Mouse (Mus musculus): ENCODE data around the gene Rgs10. TPM values are rescaled to one million over a fixed set of nuclear protein-coding genes. Genes with fewer than 3 reads are reported as not detected.

The Rgs10 gene
- polyA plus RNA-seq, 1 experiment: 8.5 TPM

DNA sequence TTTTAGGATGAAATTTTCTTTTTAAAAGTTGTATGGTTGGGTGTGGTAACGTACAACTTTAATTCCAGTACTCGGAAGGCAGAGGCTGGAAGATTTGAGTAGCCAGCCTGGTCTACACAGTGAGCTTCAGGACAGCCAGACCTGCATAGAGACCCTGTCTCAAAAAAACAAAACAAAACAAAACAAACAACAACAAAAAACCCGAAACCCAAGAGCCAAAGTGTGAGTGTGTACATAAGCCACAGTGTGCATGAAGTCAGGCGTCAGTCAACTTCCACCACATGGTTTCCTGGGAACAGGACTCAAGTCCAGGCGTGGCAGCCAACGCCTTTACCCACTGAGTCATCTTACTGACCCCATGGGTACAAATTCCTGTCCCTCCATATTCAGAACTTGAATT lies 20.7 kb upstream of the Rgs10 start:
- no peak for TF ChIP-seq SRF (IDR thresholded peaks at IDR 0.05; ENCODE audit: control insufficient read depth, insufficient read length, low read depth)
- no peak for TF ChIP-seq USF1 (IDR thresholded peaks at IDR 0.05; ENCODE audit: low read depth)
- no peak for TF ChIP-seq MYOD1 (IDR thresholded peaks at IDR 0.05; ENCODE audit: control insufficient read depth in 1 of 3, insufficient read length in 2 of 3, low read depth in 2 of 3)
- TF ChIP-seq CEBPB (IDR thresholded peaks at IDR 0.05; ENCODE audit: insufficient read depth, poor library complexity, severe bottlenecking): no peak
- TF ChIP-seq MYOG (IDR thresholded peaks at IDR 0.05; ENCODE audit: control insufficient read depth in 1 of 3, insufficient read depth in 1 of 3, insufficient read length in 2 of 3, low read depth in 2 of 3): no peak
- no peak for TF ChIP-seq REST (IDR thresholded peaks at IDR 0.05; ENCODE audit: insufficient read depth, insufficient read length)
- no peak for TF ChIP-seq TCF3 (IDR thresholded peaks at IDR 0.05; ENCODE audit: insufficient read length, low read depth)
- TF ChIP-seq POLR2A (IDR thresholded peaks at IDR 0.05; ENCODE audit: insufficient read length, low read depth): no peak
- no peak for TF ChIP-seq TCF12 (IDR thresholded peaks at IDR 0.05; ENCODE audit: insufficient read depth, poor library complexity, severe bottlenecking)
- H3ac ChIP-seq (ENCODE audit: control insufficient read depth, insufficient read length): no peak overlapping the region
- H3K4me3 ChIP-seq: no peak overlapping the region
- peaks cover 33% of the 10 kb centered on the region for H3K36me3 ChIP-seq (ENCODE audit: control insufficient read depth, insufficient read depth)
- no peak overlapping the region for H3K4me2 ChIP-seq (ENCODE audit: low read depth)
- no peaks in the 10 kb centered on the region for H3K79me2 ChIP-seq (ENCODE audit: control insufficient read depth, insufficient read depth)
- no peaks in the 10 kb centered on the region for H3K27me3 ChIP-seq (ENCODE audit: control insufficient read depth, insufficient read depth, insufficient read length)

DNA sequence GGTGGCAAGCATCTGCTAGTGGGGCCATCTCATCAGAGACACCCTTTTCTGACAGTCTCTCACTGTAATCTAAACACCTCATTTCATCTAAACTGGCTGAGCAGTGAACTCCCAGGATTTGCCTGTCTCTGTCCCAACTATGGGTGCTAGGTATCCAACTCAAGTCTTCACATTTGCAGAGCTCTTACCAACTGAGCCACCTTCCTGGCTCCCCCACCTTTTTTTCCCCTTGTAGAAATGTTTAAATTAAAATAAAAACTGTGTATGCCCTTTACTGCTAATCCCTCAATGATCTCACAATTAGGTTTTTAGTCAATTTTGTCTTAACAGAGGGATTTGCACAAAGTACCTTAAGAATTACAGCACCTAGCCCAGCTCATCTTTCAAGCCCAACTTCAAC lies 19.6 kb upstream of the Rgs10 start:
- no peak overlapping the region for H3ac ChIP-seq (ENCODE audit: control insufficient read depth, insufficient read length)
- no peaks in the 10 kb centered on the region for H3K27me3 ChIP-seq (ENCODE audit: control insufficient read depth, insufficient read depth, insufficient read length)
- peaks cover 27% of the 10 kb centered on the region for H3K36me3 ChIP-seq (ENCODE audit: control insufficient read depth, insufficient read depth)
- H3K4me3 ChIP-seq: no peak overlapping the region
- no peak for TF ChIP-seq MAX (IDR thresholded peaks at IDR 0.05; ENCODE audit: low read depth)
- TF ChIP-seq MYOD1 (IDR thresholded peaks at IDR 0.05; ENCODE audit: control insufficient read depth in 1 of 3, insufficient read length in 2 of 3, low read depth in 2 of 3): no peak
- TF ChIP-seq SRF (IDR thresholded peaks at IDR 0.05; ENCODE audit: control insufficient read depth, insufficient read length, low read depth): no peak
- no peak for TF ChIP-seq POLR2A (IDR thresholded peaks at IDR 0.05; ENCODE audit: insufficient read length, low read depth)
- no peak for TF ChIP-seq USF1 (IDR thresholded peaks at IDR 0.05; ENCODE audit: low read depth)
- no peak for TF ChIP-seq POLR2AphosphoS2 (IDR thresholded peaks at IDR 0.05; ENCODE audit: insufficient read length, low read depth)
- no peak for TF ChIP-seq REST (IDR thresholded peaks at IDR 0.05; ENCODE audit: insufficient read depth, insufficient read length)
- no peak for TF ChIP-seq TCF3 (IDR thresholded peaks at IDR 0.05; ENCODE audit: insufficient read length, low read depth)
- no peak for TF ChIP-seq E2F4 (IDR thresholded peaks at IDR 0.05; ENCODE audit: insufficient read depth)
- TF ChIP-seq MYOG (IDR thresholded peaks at IDR 0.05; ENCODE audit: control insufficient read depth in 1 of 3, insufficient read depth in 1 of 3, insufficient read length in 2 of 3, low read depth in 2 of 3): no peak
- no peak for TF ChIP-seq CEBPB (IDR thresholded peaks at IDR 0.05; ENCODE audit: insufficient read depth, poor library complexity, severe bottlenecking)
- no peak for TF ChIP-seq TCF12 (IDR thresholded peaks at IDR 0.05; ENCODE audit: insufficient read depth, poor library complexity, severe bottlenecking)
- no peaks in the 10 kb centered on the region for H3K79me2 ChIP-seq (ENCODE audit: control insufficient read depth, insufficient read depth)
- no peak overlapping the region for H3K4me2 ChIP-seq (ENCODE audit: low read depth)

DNA sequence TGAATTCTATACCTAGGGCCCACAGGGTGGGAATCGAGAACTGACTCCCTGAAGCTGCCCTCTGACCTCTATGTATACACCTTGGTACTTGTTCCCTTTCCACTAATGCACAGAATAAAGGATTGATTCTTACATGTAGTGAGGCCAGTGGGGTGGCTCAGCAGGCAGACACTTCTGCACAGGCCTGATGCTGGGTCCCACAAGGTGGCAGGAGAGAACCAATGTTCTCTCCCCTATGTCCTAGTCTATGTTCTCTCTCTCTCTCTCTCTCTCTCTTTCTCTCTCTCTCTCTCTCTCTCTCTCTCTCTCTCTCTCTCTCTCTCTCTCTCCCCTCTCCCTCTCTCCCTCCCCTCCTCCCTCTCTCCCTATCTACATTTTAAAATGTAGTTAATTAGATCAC lies 14.7 kb upstream of the Rgs10 start:
- no peak for TF ChIP-seq POLR2A (IDR thresholded peaks at IDR 0.05; ENCODE audit: insufficient read length, low read depth)
- no peak for TF ChIP-seq TCF3 (IDR thresholded peaks at IDR 0.05; ENCODE audit: insufficient read length, low read depth)
- no peak for TF ChIP-seq POLR2AphosphoS2 (IDR thresholded peaks at IDR 0.05; ENCODE audit: insufficient read length, low read depth)
- TF ChIP-seq SRF (IDR thresholded peaks at IDR 0.05; ENCODE audit: control insufficient read depth, insufficient read length, low read depth): no peak
- TF ChIP-seq REST (IDR thresholded peaks at IDR 0.05; ENCODE audit: insufficient read depth, insufficient read length): no peak
- no peak for TF ChIP-seq MYOG (IDR thresholded peaks at IDR 0.05; ENCODE audit: control insufficient read depth in 1 of 3, insufficient read depth in 1 of 3, insufficient read length in 2 of 3, low read depth in 2 of 3)
- no peak for TF ChIP-seq MAX (IDR thresholded peaks at IDR 0.05; ENCODE audit: low read depth)
- no peak for TF ChIP-seq MYOD1 (IDR thresholded peaks at IDR 0.05; ENCODE audit: control insufficient read depth in 1 of 3, insufficient read length in 2 of 3, low read depth in 2 of 3)
- TF ChIP-seq E2F4 (IDR thresholded peaks at IDR 0.05; ENCODE audit: insufficient read depth): no peak
- no peak for TF ChIP-seq USF1 (IDR thresholded peaks at IDR 0.05; ENCODE audit: low read depth)
- TF ChIP-seq CEBPB (IDR thresholded peaks at IDR 0.05; ENCODE audit: insufficient read depth, poor library complexity, severe bottlenecking): no peak
- no peak for TF ChIP-seq TCF12 (IDR thresholded peaks at IDR 0.05; ENCODE audit: insufficient read depth, poor library complexity, severe bottlenecking)
- Histone ChIP-seq H3K79me2 (ENCODE audit: control insufficient read depth, insufficient read depth) (no peaks in the 10 kb centered on the region), H3ac (ENCODE audit: control insufficient read depth, insufficient read length) (no peak overlapping the region), H3K4me2 (ENCODE audit: low read depth) (no peak overlapping the region), H3K36me3 (ENCODE audit: control insufficient read depth, insufficient read depth) (no peaks in the 10 kb centered on the region), H3K4me3 (no peak overlapping the region), H3K27me3 (ENCODE audit: control insufficient read depth, insufficient read depth, insufficient read length) (no peaks in the 10 kb centered on the region)

DNA sequence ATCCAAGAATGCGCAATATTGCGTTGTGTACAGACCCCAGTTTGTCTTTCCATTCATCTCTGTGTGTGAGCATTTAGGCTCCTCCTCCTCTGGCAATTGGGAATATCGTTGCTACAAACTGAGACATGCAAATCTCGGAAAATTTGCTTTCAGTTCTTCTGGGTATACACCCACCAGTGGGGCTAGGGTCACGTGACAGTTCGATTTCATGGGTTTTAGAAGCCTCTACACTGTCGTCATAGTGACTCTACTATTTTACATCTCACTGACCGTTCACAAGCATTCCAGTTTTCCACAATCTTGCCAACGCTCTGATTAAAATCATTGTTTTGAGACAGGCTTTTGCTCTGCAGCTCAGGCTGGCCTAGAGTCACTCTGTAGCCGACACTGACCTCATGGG lies 14.0 kb upstream of the Rgs10 start:
- H3K79me2 ChIP-seq (ENCODE audit: control insufficient read depth, insufficient read depth): no peaks in the 10 kb centered on the region
- no peak overlapping the region for H3ac ChIP-seq (ENCODE audit: control insufficient read depth, insufficient read length)

More for the DNA sequence above, 14.0 kb upstream of the Rgs10 start:
- peak overlapping the region; percentile 12 for H3K4me2 ChIP-seq (ENCODE audit: low read depth)
- no peaks in the 10 kb centered on the region for H3K36me3 ChIP-seq (ENCODE audit: control insufficient read depth, insufficient read depth)
- no peaks in the 10 kb centered on the region for H3K27me3 ChIP-seq (ENCODE audit: control insufficient read depth, insufficient read depth, insufficient read length)
- no peak for TF ChIP-seq USF1 (IDR thresholded peaks at IDR 0.05; ENCODE audit: low read depth)
- no peak for TF ChIP-seq POLR2AphosphoS2 (IDR thresholded peaks at IDR 0.05; ENCODE audit: insufficient read length, low read depth)
- no peak for TF ChIP-seq MYOG (IDR thresholded peaks at IDR 0.05; ENCODE audit: control insufficient read depth in 1 of 3, insufficient read depth in 1 of 3, insufficient read length in 2 of 3, low read depth in 2 of 3)
- no peak for TF ChIP-seq E2F4 (IDR thresholded peaks at IDR 0.05; ENCODE audit: insufficient read depth)
- TF ChIP-seq TCF3 (IDR thresholded peaks at IDR 0.05; ENCODE audit: insufficient read length, low read depth): no peak
- no peak for TF ChIP-seq SRF (IDR thresholded peaks at IDR 0.05; ENCODE audit: control insufficient read depth, insufficient read length, low read depth)
- no peak for TF ChIP-seq MAX (IDR thresholded peaks at IDR 0.05; ENCODE audit: low read depth)
- no peak for TF ChIP-seq TCF12 (IDR thresholded peaks at IDR 0.05; ENCODE audit: insufficient read depth, poor library complexity, severe bottlenecking)
- no peak for TF ChIP-seq MYOD1 (IDR thresholded peaks at IDR 0.05; ENCODE audit: control insufficient read depth in 1 of 3, insufficient read length in 2 of 3, low read depth in 2 of 3)
- TF ChIP-seq REST (IDR thresholded peaks at IDR 0.05; ENCODE audit: insufficient read depth, insufficient read length): no peak
- TF ChIP-seq POLR2A (IDR thresholded peaks at IDR 0.05; ENCODE audit: insufficient read length, low read depth): no peak
- no peak for TF ChIP-seq CEBPB (IDR thresholded peaks at IDR 0.05; ENCODE audit: insufficient read depth, poor library complexity, severe bottlenecking)
- H3K4me3 ChIP-seq: no peak overlapping the region

Data from myocyte (in vitro differentiated cells).